Mouse (Mus musculus) kidney, embryonic 16.5 days (tissue): ENCODE measurements at regions not wholly inside any gene's neighbourhood (a gene's known extent, or its start where the extent isn't known, plus 50 kb on each side); places are given as distances from the start of the nearest gene placed in this dataset.

Experiments
- ATAC-seq: fragments of 200-750 bp; cut with Nextera tagmentation; 2 replicates; pipeline ENCODE4 v1.8.0; 2017; ENCODE audit warnings: moderate TSS enrichment; ENCODE audit not compliant: low FRiP score, low TSS enrichment
- H3K27ac ChIP-seq: fragments of 300-500 bp; sonication (generic); 2 replicates; pipeline ENCODE4 v1.5.1; 2014; ENCODE audit warnings: low read length
- H3K27me3 ChIP-seq: fragments of 300-500 bp; sonication (generic); 2 replicates; pipeline ENCODE4 v1.6.1; 2014; ENCODE audit warnings: low read length, control low read depth, mixed read lengths; ENCODE audit not compliant: insufficient read depth
- H3K36me3 ChIP-seq: fragments of 300-500 bp; sonication (generic); 2 replicates; pipeline ENCODE4 v1.6.1; 2014; ENCODE audit warnings: low read length, control low read depth, mixed read lengths; ENCODE audit not compliant: insufficient read depth
- H3K4me1 ChIP-seq: fragments of 300-500 bp; sonication (generic); 2 replicates; pipeline ENCODE4 v1.6.1; 2014; ENCODE audit warnings: low read length, control low read depth, mixed read lengths; ENCODE audit not compliant: insufficient read depth
- H3K4me2 ChIP-seq: fragments of 300-500 bp; sonication (generic); replicated peaks from 2 replicates; pipeline ENCODE4 v1.6.1; 2014; ENCODE audit warnings: low read depth, low read length
- H3K4me3 ChIP-seq: fragments of 300-500 bp; sonication (generic); 2 replicates; pipeline ENCODE4 v1.5.1; 2014; ENCODE audit warnings: mild to moderate bottlenecking, low read length
- H3K9ac ChIP-seq: fragments of 300-500 bp; sonication (generic); replicated peaks from 2 replicates; pipeline ENCODE4 v1.6.1; 2014; ENCODE audit warnings: low read length
- H3K9me3 ChIP-seq: fragments of 300-500 bp; sonication (generic); 2 replicates; pipeline ENCODE4 v1.6.1; 2016; ENCODE audit warnings: low read length, control low read depth
- WGBS: fragments of 180-500 bp; shearing (Covaris S2); extraction: QIAGEN DNeasy Blood & Tissue Kit; methylation state at CpG from one replicate; pipeline ENCODE4 v1.1.7; 2014; 5-methylcytosine and 5-hydroxymethylcytosine counted together

DNA sequence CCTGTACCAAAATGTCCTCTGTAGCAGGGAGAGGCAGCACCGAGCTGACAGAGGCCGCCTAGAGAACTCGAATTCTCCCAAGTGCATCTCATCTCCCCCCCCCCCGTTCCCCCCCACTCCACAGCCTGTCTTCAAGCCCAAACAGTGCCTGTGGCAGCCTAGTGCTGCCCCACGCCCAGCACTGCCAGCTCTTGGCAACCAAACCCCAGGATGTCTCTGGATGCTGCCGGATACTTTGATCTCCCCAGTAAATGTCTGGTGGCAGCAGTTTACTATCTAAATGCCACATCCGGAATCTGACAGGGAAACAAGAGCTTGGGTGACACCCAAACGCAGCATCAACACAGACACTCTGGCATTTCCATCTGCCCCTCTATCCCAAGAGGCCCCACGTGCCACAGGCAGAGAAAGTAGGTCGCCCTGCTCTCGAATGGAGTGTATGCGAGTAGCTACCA lies 213.4 kb upstream of the Rpl38 start:
- Histone ChIP-seq H3K4me3 (no peak overlapping the region), H3K4me1 (no peaks in the 10 kb centered on the region), H3K36me3 (no peaks in the 10 kb centered on the region), H3K9me3 (no peaks in the 10 kb centered on the region), H3K27ac (no peak overlapping the region), H3K27me3 (no peaks in the 10 kb centered on the region), H3K4me2 (no peak overlapping the region), H3K9ac (no peak overlapping the region)
- 64% methylated on average over 12 of the region's 12 CpGs for WGBS
- no peak for ATAC-seq

DNA sequence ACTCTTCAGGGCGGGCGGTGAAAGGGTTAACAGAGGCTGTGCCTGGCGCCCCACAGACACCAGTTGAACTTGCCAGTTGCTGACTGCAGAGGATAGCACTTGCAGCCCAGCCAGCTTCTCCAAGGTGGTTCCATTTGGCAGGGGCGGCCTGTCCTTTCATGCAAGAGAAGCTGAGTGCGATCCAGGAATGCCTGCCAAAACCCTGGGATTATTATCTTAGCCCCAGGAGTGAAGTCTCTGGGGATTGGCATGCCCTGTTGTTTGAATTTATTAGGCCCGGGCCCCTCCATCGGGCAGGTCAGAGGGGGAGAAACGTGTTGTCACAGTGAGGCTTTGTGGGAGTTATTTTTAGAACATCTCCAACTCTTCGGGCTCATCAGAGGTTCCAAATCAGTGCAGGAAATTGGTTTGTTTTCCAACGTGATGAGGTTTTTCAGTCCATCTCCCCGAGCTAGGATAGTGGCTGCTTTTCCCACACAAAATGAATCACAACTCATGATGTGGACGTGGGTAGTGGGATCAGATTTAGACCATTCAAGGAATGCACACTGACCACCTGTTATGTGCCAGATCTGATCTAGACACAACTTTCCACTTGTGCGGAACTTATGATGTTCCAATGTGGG lies 219.4 kb upstream of the Rpl38 start:
- no peak for ATAC-seq
- Histone ChIP-seq H3K4me3 (no peak overlapping the region), H3K36me3 (no peaks in the 10 kb centered on the region), H3K27me3 (no peaks in the 10 kb centered on the region), H3K9ac (no peak overlapping the region), H3K4me1 (peaks cover 28% of the 10 kb centered on the region), H3K9me3 (no peaks in the 10 kb centered on the region), H3K4me2 (no peak overlapping the region), H3K27ac (no peak overlapping the region)
- 25% methylated on average over 13 of the region's 13 CpGs for WGBS

DNA sequence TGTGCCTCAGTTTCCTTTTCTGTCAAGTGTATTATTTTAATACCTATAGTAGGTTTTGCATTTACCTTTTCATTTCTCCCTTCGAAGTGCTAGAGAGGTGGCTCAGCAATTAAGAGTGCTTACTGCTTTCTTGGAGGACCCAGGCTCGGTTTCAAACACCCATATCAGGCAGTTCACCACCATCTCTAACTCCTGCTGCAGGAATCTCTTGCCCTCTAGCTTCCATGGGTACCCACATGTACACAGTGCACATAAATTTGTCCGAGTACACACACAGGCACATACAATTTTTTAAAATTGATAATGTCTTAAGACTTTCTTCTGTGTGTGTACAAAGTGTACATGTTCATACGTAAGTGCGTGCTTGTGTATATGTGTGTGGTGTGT lies 220.9 kb upstream of the Rpl38 start:
- no peak overlapping the region for H3K4me2 ChIP-seq

DNA sequence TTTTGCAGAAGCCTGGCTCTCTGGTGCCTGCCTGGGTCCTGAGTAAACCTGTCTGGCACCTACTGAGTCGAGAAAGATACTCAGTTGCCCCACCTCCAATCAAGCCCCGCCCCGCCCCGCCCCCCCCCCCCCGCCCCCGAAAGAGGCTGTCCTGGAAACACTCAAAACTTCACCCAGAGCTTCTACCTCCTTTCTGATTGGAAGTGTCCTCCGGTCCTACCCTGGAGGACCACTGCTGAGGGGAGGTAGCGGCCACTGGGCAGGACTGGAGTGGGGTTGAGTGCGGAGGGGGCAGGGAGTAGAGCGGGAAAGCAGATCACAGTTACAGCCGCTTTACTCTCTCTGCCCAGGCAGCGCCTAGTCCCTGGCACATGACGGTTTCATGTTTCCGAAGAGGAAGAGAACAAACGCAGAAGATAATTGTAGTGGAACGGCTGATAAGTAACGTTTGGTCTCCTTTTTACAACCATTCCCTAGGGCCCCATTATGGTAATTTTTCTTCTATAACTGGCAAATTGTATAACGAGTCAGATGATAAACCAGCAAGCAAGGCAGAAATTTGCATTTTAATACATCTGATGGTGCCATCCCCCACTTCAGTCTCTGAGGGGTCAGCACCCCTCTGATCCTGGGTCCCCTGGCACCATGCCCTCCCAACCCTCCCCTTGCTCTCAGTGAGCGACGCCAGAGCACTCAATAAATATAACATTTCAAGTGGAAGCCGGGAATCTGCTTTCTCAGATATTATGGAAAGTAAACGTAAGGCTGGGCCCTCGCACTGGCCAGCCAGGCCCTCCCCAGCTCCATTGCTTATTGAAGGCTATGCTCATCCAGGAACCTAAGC lies 221.5 kb upstream of the Rpl38 start:
- no peaks in the 10 kb centered on the region for H3K36me3 ChIP-seq
- H3K27ac ChIP-seq = no peak overlapping the region
- no peaks in the 10 kb centered on the region for H3K9me3 ChIP-seq
- H3K4me2 ChIP-seq = peak overlapping the region; percentile 56
- peak overlapping the region; percentile 38 for H3K4me3 ChIP-seq
- ATAC-seq = peak; percentile 88
- no peaks in the 10 kb centered on the region for H3K27me3 ChIP-seq
- 5% methylated on average over 22 of the region's 23 CpGs for WGBS
- H3K9ac ChIP-seq = peak overlapping the region; percentile 15; the same call in 1 of the 2 replicates
- H3K4me1 ChIP-seq = peaks cover 34% of the 10 kb centered on the region

More for the DNA sequence above, 220.9 kb upstream of the Rpl38 start:
- Histone ChIP-seq H3K27ac (no peak overlapping the region), H3K36me3 (no peaks in the 10 kb centered on the region), H3K9ac (no peak overlapping the region), H3K27me3 (no peaks in the 10 kb centered on the region), H3K9me3 (no peaks in the 10 kb centered on the region), H3K4me3 (no peak overlapping the region), H3K4me1 (peaks cover 34% of the 10 kb centered on the region)
- no peak for ATAC-seq
- WGBS = 90% methylated on average over 5 of the region's 5 CpGs

DNA sequence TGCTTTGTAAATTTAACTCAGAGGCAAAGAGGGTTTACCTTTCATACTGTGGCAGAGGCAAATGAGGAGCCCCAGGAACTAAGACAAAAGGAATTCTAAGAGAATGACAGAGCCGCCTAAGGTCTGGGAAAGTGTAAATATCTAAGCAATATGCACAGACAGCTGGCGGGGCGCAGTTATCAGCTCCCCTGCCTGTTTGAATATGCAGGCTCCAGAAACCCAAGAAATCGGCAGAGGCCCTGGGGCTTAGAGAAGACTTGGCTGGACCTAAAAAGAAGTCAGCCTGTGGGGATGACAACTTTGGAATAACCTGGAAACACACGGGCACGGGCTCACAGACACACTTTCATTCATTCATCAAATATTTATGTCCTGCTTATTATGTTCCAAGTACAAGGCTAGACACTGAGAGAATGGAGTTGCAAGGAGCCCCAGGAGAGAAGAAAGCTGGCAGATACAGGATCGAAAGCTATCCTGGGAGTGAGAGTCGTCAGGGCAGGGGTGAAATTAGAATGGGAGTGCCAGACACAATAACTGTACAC lies 222.2 kb upstream of the Rpl38 start:
- Histone ChIP-seq H3K9me3 (no peaks in the 10 kb centered on the region), H3K27ac (no peak overlapping the region), H3K9ac (no peak overlapping the region), H3K4me2 (peak overlapping the region; percentile 56), H3K4me1 (peaks cover 34% of the 10 kb centered on the region), H3K27me3 (no peaks in the 10 kb centered on the region), H3K36me3 (no peaks in the 10 kb centered on the region), H3K4me3 (peak overlapping the region; percentile 38; the same call in 1 of the 2 replicates)
- WGBS = 10% methylated on average over 8 of the region's 8 CpGs
- ATAC-seq = no peak

DNA sequence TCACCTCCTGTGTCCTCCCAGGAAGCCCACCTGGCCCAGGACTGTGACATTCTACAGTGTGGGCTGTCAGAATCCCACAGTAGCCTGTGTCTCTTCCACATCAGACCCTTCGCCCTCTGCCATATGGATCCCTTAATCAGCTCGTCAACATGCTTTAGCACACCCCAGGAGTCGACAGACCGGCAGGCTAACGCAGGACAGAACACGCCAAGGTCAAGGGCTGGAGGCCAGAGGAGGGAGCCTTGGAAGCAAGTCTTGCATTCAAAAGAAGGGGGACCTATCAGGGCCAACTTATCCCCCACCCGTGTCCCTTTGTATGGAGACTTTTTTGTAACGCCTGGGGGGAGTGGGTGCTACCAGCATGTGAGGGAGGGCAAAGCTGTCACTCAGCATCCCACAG lies 224.1 kb upstream of the Rpl38 start:
- no peak overlapping the region for H3K4me3 ChIP-seq
- no peak overlapping the region for H3K4me2 ChIP-seq
- WGBS = 17% methylated on average over 8 of the region's 8 CpGs
- H3K9ac ChIP-seq = no peak overlapping the region
- H3K27me3 ChIP-seq = no peaks in the 10 kb centered on the region
- no peaks in the 10 kb centered on the region; the same call in 1 of the 2 replicates for H3K9me3 ChIP-seq
- no peak overlapping the region for H3K27ac ChIP-seq
- ATAC-seq = no peak
- no peaks in the 10 kb centered on the region for H3K36me3 ChIP-seq
- H3K4me1 ChIP-seq = peaks cover 34% of the 10 kb centered on the region

DNA sequence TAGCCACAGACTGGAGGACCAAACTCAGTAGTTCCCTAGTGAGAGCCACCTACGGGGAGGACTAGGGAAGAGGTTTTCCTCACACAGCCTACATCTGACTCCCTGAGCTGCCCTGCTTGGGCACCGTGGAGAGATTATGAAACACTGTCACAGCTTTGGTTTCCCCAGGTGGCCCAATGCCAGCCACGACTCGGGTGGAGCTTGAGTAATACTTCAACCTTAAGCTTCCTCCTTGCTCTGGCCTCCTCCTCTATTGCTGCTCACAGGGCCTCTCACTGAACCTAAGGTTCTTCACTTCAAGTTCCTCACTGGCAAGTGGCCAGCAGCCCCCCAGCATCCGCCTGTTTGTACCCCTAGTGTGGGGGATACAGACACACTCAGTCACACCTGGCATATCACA lies 224.9 kb upstream of the Rpl38 start:
- Histone ChIP-seq H3K36me3 (no peaks in the 10 kb centered on the region), H3K4me1 (peaks cover 27% of the 10 kb centered on the region), H3K4me2 (no peak overlapping the region), H3K4me3 (no peak overlapping the region), H3K9me3 (no peaks in the 10 kb centered on the region; the same call in 1 of the 2 replicates), H3K27me3 (no peaks in the 10 kb centered on the region), H3K9ac (no peak overlapping the region), H3K27ac (no peak overlapping the region)
- ATAC-seq = no peak
- WGBS = 48% methylated on average over 5 of the region's 5 CpGs

DNA sequence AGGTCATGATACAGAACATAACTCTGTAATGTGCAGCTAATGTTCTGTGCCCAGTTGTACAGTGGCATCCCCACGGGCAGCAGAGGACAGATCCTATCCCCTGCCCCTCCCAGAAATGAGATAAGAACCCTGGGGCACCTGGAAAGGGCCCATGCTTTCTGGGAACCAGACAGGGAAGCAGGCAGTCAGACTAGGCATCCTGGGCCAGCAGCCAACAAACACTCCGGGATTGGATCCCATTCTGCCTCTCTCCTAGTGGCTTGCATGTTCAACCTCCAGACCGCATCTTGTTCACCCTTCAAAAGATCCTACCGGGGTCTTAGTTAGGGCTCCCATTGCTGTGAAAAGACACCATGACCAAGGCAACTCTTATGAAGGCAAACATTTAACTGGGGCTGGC lies 229.0 kb upstream of the Rpl38 start:
- Histone ChIP-seq H3K36me3 (no peaks in the 10 kb centered on the region), H3K27me3 (no peaks in the 10 kb centered on the region), H3K27ac (no peak overlapping the region), H3K9me3 (no peaks in the 10 kb centered on the region; the same call in 1 of the 2 replicates), H3K9ac (no peak overlapping the region), H3K4me3 (no peak overlapping the region), H3K4me1 (peaks cover 10% of the 10 kb centered on the region; the same call in 1 of the 2 replicates), H3K4me2 (no peak overlapping the region)
- ATAC-seq = no peak
- 79% methylated on average over 4 of the region's 4 CpGs for WGBS

DNA sequence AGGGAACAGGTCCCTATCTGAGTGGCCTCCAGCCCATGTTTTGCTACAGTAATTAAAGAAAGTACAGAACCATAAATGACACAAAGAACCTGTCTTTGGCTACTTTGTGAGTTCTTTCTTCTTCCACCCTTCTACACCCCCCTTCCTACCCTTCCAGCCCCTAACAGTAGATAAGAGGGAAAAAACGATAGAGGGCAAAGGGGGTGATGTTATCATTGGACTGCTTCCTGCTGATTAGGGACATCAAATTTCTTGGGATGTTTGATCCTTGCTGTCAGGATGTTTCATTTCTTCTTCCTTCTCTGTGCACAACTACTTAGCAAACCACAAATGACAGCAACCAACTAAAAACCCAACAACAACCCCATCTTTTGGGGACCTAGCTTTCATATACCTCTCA lies 232.5 kb upstream of the Rpl38 start:
- Histone ChIP-seq H3K4me1 (no peaks in the 10 kb centered on the region), H3K36me3 (no peaks in the 10 kb centered on the region), H3K27ac (no peak overlapping the region), H3K4me3 (no peak overlapping the region), H3K9me3 (no peaks in the 10 kb centered on the region; the same call in 1 of the 2 replicates), H3K27me3 (0 out of 2 replicates have a peak, but pooled peaks cover 5% of the 10 kb centered on the region), H3K4me2 (no peak overlapping the region), H3K9ac (no peak overlapping the region)
- ATAC-seq = no peak
- 10% methylated on average over 1 of the region's 1 CpGs for WGBS

DNA sequence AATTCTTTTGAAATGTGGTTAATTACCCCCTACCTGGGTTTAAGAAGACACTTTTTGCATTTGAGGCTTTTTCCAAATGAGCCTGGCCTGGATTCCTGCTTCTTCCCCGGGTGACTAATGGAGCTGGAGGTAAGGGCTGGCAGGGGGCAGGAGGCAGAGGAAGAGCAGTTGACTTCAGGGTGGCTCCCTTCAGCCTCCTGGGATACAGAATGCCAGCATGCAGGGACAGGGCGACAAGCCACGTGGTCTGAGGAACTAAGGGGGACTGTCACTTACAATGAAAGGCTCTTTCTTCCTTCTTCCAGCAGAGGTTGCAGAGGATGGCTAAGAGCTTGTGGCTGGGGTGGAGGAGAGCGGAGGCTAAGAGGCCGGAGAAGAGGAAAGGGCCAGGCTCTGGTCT lies 234.8 kb upstream of the Rpl38 start:
- WGBS = 27% methylated on average over 5 of the region's 5 CpGs
- no peak overlapping the region for H3K9ac ChIP-seq
- no peak for ATAC-seq

More for the DNA sequence above, 234.8 kb upstream of the Rpl38 start:
- Histone ChIP-seq H3K27me3 (0 out of 2 replicates have a peak, but pooled peaks cover 5% of the 10 kb centered on the region), H3K9me3 (no peaks in the 10 kb centered on the region), H3K4me1 (no peaks in the 10 kb centered on the region), H3K36me3 (no peaks in the 10 kb centered on the region), H3K4me3 (no peak overlapping the region), H3K4me2 (no peak overlapping the region), H3K27ac (no peak overlapping the region)
